Mouse (Mus musculus): ENCODE data around the gene Hs6st3. TPM values are rescaled to one million over a fixed set of nuclear protein-coding genes. Genes with fewer than 3 reads are reported as not detected.

Gene Hs6st3
- polyA plus RNA-seq, 1 experiment from 2014 or later = 0.08 TPM

GRCm38 (mm10) chr14:119725102-119725501 is 587.0 kb downstream of the Hs6st3 start:
- Histone ChIP-seq H3K4me2 (ENCODE audit: low read length) (no peak overlapping the region), H3K27ac (no peak overlapping the region), H3K4me3 (replicated peaks; ENCODE audit: low read depth, low read length) (no peak overlapping the region), H3K9me3 (replicated peaks; ENCODE audit: low read length) (no peaks in the 10 kb centered on the region), H3K9ac (ENCODE audit: low read depth, low read length) (no peak overlapping the region), H3K27me3 (ENCODE audit: insufficient read depth, low read length) (no peaks in the 10 kb centered on the region), H3K36me3 (ENCODE audit: insufficient read depth, low read length) (no peaks in the 10 kb centered on the region), H3K4me1 (replicated peaks; ENCODE audit: insufficient read depth, low read length) (no peaks in the 10 kb centered on the region)
- ATAC-seq (replicated peaks; ENCODE audit: low FRiP score, low read depth) = no peak
- 80% methylated on average over 6 of the region's 6 CpGs for WGBS
- no peak for DNase-seq (ENCODE audit: low spot score)
- no peak for TF ChIP-seq CTCF (IDR thresholded peaks at IDR 0.05; ENCODE audit: low read depth)

GRCm38 (mm10) chr14:119731436-119732080 is 593.4 kb downstream of the Hs6st3 start:
- H3K27me3 ChIP-seq (ENCODE audit: insufficient read depth, low read length) = no peaks in the 10 kb centered on the region
- 82% methylated on average over 7 of the region's 7 CpGs for WGBS
- ATAC-seq (replicated peaks; ENCODE audit: low FRiP score, low read depth) (no peak), DNase-seq (ENCODE audit: low spot score) (no peak)
- TF ChIP-seq CTCF (IDR thresholded peaks at IDR 0.05; ENCODE audit: low read depth) = no peak
- H3K36me3 ChIP-seq (ENCODE audit: insufficient read depth, low read length) = no peaks in the 10 kb centered on the region
- H3K4me3 ChIP-seq (replicated peaks; ENCODE audit: low read depth, low read length) = no peak overlapping the region
- no peaks in the 10 kb centered on the region for H3K4me1 ChIP-seq (replicated peaks; ENCODE audit: insufficient read depth, low read length)
- no peaks in the 10 kb centered on the region for H3K9me3 ChIP-seq (replicated peaks; ENCODE audit: low read length)
- no peak overlapping the region for H3K27ac ChIP-seq
- no peak overlapping the region for H3K9ac ChIP-seq (ENCODE audit: low read depth, low read length)
- H3K4me2 ChIP-seq (ENCODE audit: low read length) = no peak overlapping the region

- WGBS = 93% methylated on average over 4 of the region's 4 CpGs
- DNase-seq (ENCODE audit: low spot score) = no peak
Measured at GRCm38 (mm10) chr14:119732219-119732618, 594.1 kb downstream of the Hs6st3 start.

GRCm38 (mm10) chr14:119737408-119737961 is 599.3 kb downstream of the Hs6st3 start:
- TF ChIP-seq CTCF (IDR thresholded peaks at IDR 0.05; ENCODE audit: low read depth) = no peak
- ATAC-seq (replicated peaks; ENCODE audit: low FRiP score, low read depth) = no peak
- no peak for DNase-seq (ENCODE audit: low spot score)
- Histone ChIP-seq H3K9me3 (replicated peaks; ENCODE audit: low read length) (no peaks in the 10 kb centered on the region), H3K27me3 (ENCODE audit: insufficient read depth, low read length) (no peaks in the 10 kb centered on the region), H3K4me1 (replicated peaks; ENCODE audit: insufficient read depth, low read length) (no peaks in the 10 kb centered on the region), H3K4me2 (ENCODE audit: low read length) (no peak overlapping the region), H3K4me3 (replicated peaks; ENCODE audit: low read depth, low read length) (no peak overlapping the region), H3K27ac (no peak overlapping the region), H3K9ac (ENCODE audit: low read depth, low read length) (no peak overlapping the region), H3K36me3 (ENCODE audit: insufficient read depth, low read length) (no peaks in the 10 kb centered on the region)
- WGBS = 84% methylated on average over 5 of the region's 5 CpGs

More at GRCm38 (mm10) chr14:119732219-119732618, 594.1 kb downstream of the Hs6st3 start:
- no peaks in the 10 kb centered on the region for H3K27me3 ChIP-seq (ENCODE audit: insufficient read depth, low read length)
- no peak overlapping the region for H3K4me2 ChIP-seq (ENCODE audit: low read length)
- H3K36me3 ChIP-seq (ENCODE audit: insufficient read depth, low read length) = no peaks in the 10 kb centered on the region
- H3K4me3 ChIP-seq (replicated peaks; ENCODE audit: low read depth, low read length) = no peak overlapping the region
- H3K4me1 ChIP-seq (replicated peaks; ENCODE audit: insufficient read depth, low read length) = no peaks in the 10 kb centered on the region
- TF ChIP-seq CTCF (IDR thresholded peaks at IDR 0.05; ENCODE audit: low read depth) = no peak
- ATAC-seq (replicated peaks; ENCODE audit: low FRiP score, low read depth) = no peak
- no peak overlapping the region for H3K9ac ChIP-seq (ENCODE audit: low read depth, low read length)
- H3K27ac ChIP-seq = no peak overlapping the region
- no peaks in the 10 kb centered on the region for H3K9me3 ChIP-seq (replicated peaks; ENCODE audit: low read length)

GRCm38 (mm10) chr14:119741791-119742190 is 603.6 kb downstream of the Hs6st3 start:
- 80% methylated on average over 1 of the region's 1 CpGs for WGBS

GRCm38 (mm10) chr14:119761376-119761775 is 623.2 kb downstream of the Hs6st3 start:
- H3K4me3 ChIP-seq (replicated peaks; ENCODE audit: low read depth, low read length) = no peak overlapping the region
- no peaks in the 10 kb centered on the region for H3K27me3 ChIP-seq (ENCODE audit: insufficient read depth, low read length)
- no peak overlapping the region for H3K4me2 ChIP-seq (ENCODE audit: low read length)
- no peak for DNase-seq (ENCODE audit: low spot score)
- WGBS = 90% methylated on average over 7 of the region's 7 CpGs
- no peak overlapping the region for H3K9ac ChIP-seq (ENCODE audit: low read depth, low read length)
- no peak for ATAC-seq (replicated peaks; ENCODE audit: low FRiP score, low read depth)
- no peaks in the 10 kb centered on the region for H3K36me3 ChIP-seq (ENCODE audit: insufficient read depth, low read length)
- no peak overlapping the region for H3K27ac ChIP-seq
- H3K9me3 ChIP-seq (replicated peaks; ENCODE audit: low read length) = no peaks in the 10 kb centered on the region
- TF ChIP-seq CTCF (IDR thresholded peaks at IDR 0.05; ENCODE audit: low read depth) = no peak
- no peaks in the 10 kb centered on the region for H3K4me1 ChIP-seq (replicated peaks; ENCODE audit: insufficient read depth, low read length)

More at GRCm38 (mm10) chr14:119741791-119742190, 603.6 kb downstream of the Hs6st3 start:
- Histone ChIP-seq H3K36me3 (ENCODE audit: insufficient read depth, low read length) (no peaks in the 10 kb centered on the region), H3K27me3 (ENCODE audit: insufficient read depth, low read length) (no peaks in the 10 kb centered on the region), H3K9me3 (replicated peaks; ENCODE audit: low read length) (no peaks in the 10 kb centered on the region), H3K27ac (no peak overlapping the region), H3K4me3 (replicated peaks; ENCODE audit: low read depth, low read length) (no peak overlapping the region), H3K4me1 (replicated peaks; ENCODE audit: insufficient read depth, low read length) (no peaks in the 10 kb centered on the region), H3K4me2 (ENCODE audit: low read length) (no peak overlapping the region), H3K9ac (ENCODE audit: low read depth, low read length) (no peak overlapping the region)
- DNase-seq (ENCODE audit: low spot score) (no peak), ATAC-seq (replicated peaks; ENCODE audit: low FRiP score, low read depth) (no peak)
- TF ChIP-seq CTCF (IDR thresholded peaks at IDR 0.05; ENCODE audit: low read depth) = no peak
